Mouse (Mus musculus) MEL (cell line): ENCODE measurements around the gene Scgb1c1. TPM values are rescaled to one million over a fixed set of nuclear protein-coding genes. Genes with fewer than 3 reads are reported as not detected.

Experiments used
- DNase-seq: peaks from one replicate; pipeline ENCODE4 v3.0.0; 2011; ENCODE audit warnings: low read depth, low spot score
- H3K27ac ChIP-seq: 2 replicates; pipeline ENCODE4 v1.5.1; 2012; ENCODE audit warnings: low read depth, mild to moderate bottlenecking, control low read depth, low read length, moderate library complexity; ENCODE audit not compliant: control insufficient read depth
- H3K27me3 ChIP-seq, 2 experiments: fragments of 150-350 bp in 1 of 2; sonication (generic) in 1 of 2; 2 replicates each; pipeline ENCODE4 v1.6.1; 2012; ENCODE audit warnings: low read length in 2 of 2, mild to moderate bottlenecking in 2 of 2, improper control_type of control experiment in 1 of 2, moderate library complexity in 1 of 2; ENCODE audit not compliant: insufficient read depth in 2 of 2, control insufficient read depth in 1 of 2
- H3K36me3 ChIP-seq, 2 experiments: 2 replicates each; pipeline ENCODE4 v1.6.1; 2012 to 2014; ENCODE audit warnings: low read length in 2 of 2, improper control_type of control experiment in 1 of 2, inconsistent platforms in 1 of 2, mild to moderate bottlenecking in 1 of 2; ENCODE audit not compliant: insufficient read depth in 2 of 2, control insufficient read depth in 1 of 2
- H3K4me1 ChIP-seq, 2 experiments: fragments of 150-350 bp in 1 of 2; sonication (generic) in 1 of 2; 2 replicates each; pipeline ENCODE4 v1.6.1; 2012; ENCODE audit warnings: low read length in 2 of 2, improper control_type of control experiment in 1 of 2, mild to moderate bottlenecking in 1 of 2; ENCODE audit not compliant: insufficient read depth in 2 of 2, control insufficient read depth in 1 of 2
- H3K4me3 ChIP-seq, 2 experiments: fragments of 150-350 bp in 1 of 2; sonication (generic) in 1 of 2; 2 replicates each; pipeline ENCODE4 v1.5.1; 2012; ENCODE audit warnings: low read depth in 2 of 2, low read length in 2 of 2, mild to moderate bottlenecking in 2 of 2, moderate library complexity in 2 of 2, control low read depth in 1 of 2, improper control_type of control experiment in 1 of 2; ENCODE audit not compliant: control insufficient read depth in 1 of 2, insufficient read depth in 1 of 2
- H3K79me2 ChIP-seq: 2 replicates; pipeline ENCODE4 v1.6.1; 2012; ENCODE audit warnings: mild to moderate bottlenecking, low read length, moderate library complexity; ENCODE audit not compliant: control insufficient read depth, poor library complexity, insufficient read depth
- H3K9ac ChIP-seq: 2 replicates; pipeline ENCODE4 v1.6.1; 2012; ENCODE audit warnings: low read depth, mild to moderate bottlenecking, control low read depth, low read length, moderate library complexity; ENCODE audit not compliant: control insufficient read depth, poor library complexity, severe bottlenecking
- H3K9me3 ChIP-seq: fragments of 150-350 bp; sonication (generic); replicated peaks from 2 replicates; pipeline ENCODE4 v1.6.1; 2012; ENCODE audit warnings: mild to moderate bottlenecking, low read length, improper control_type of control experiment, moderate library complexity; ENCODE audit not compliant: insufficient read depth
- ELF1 ChIP-seq: IDR thresholded peaks from 2 replicates; pipeline ENCODE4 v1.6.1; 2014; ENCODE audit warnings: low read depth, mild to moderate bottlenecking, inconsistent platforms, low read length, improper control_type of control experiment, moderate library complexity
- GABPA ChIP-seq: IDR thresholded peaks from 2 replicates; pipeline ENCODE4 v1.6.1; 2012; ENCODE audit warnings: low read depth, mild to moderate bottlenecking, inconsistent platforms, low read length, improper control_type of control experiment, moderate library complexity
- HCFC1 ChIP-seq: IDR thresholded peaks from 2 replicates; pipeline ENCODE4 v1.6.1; 2012; ENCODE audit warnings: low read depth, mild to moderate bottlenecking, inconsistent platforms, low read length, improper control_type of control experiment, moderate library complexity
- MAFK ChIP-seq: IDR thresholded peaks from 2 replicates; pipeline ENCODE4 v1.6.1; 2011; ENCODE audit warnings: low read depth, mild to moderate bottlenecking, low read length, improper control_type of control experiment, borderline replicate concordance
- MAZ ChIP-seq: IDR thresholded peaks from 2 replicates; pipeline ENCODE4 v1.6.1; 2012; ENCODE audit warnings: low read depth, mild to moderate bottlenecking, inconsistent platforms, low read length, improper control_type of control experiment
- MEF2A ChIP-seq: IDR thresholded peaks from 2 replicates; pipeline ENCODE4 v1.6.1; 2014; ENCODE audit warnings: low read depth, mild to moderate bottlenecking, inconsistent platforms, low read length, improper control_type of control experiment; ENCODE audit not compliant: poor library complexity, insufficient replicate concordance, severe bottlenecking; ENCODE audit errors: extremely low read depth
- NELFE ChIP-seq: IDR thresholded peaks from 2 replicates; pipeline ENCODE4 v1.6.1; 2011; ENCODE audit warnings: low read depth, low read length, improper control_type of control experiment
- RCOR1 ChIP-seq: IDR thresholded peaks from 2 replicates; pipeline ENCODE4 v1.6.1; 2012; ENCODE audit warnings: low read depth, mild to moderate bottlenecking, inconsistent platforms, low read length, improper control_type of control experiment
- TBP ChIP-seq: IDR thresholded peaks from 2 replicates; pipeline ENCODE4 v1.8.0; 2011; ENCODE audit warnings: low read depth, low read length, improper control_type of control experiment
- TCF12 ChIP-seq: IDR thresholded peaks from 2 replicates; pipeline ENCODE4 v1.6.1; 2014; ENCODE audit warnings: low read depth, mild to moderate bottlenecking, inconsistent platforms, low read length, improper control_type of control experiment, moderate library complexity
- USF1 ChIP-seq: IDR thresholded peaks from 2 replicates; pipeline ENCODE4 v1.6.1; 2014; ENCODE audit warnings: low read depth, mild to moderate bottlenecking, inconsistent platforms, low read length, improper control_type of control experiment, moderate library complexity
- USF2 ChIP-seq, 2 experiments: IDR thresholded peaks; 2 replicates each; pipeline ENCODE4 v1.6.1; 2011 to 2012; ENCODE audit warnings: improper control_type of control experiment in 2 of 2, low read length in 2 of 2, borderline replicate concordance in 1 of 2, inconsistent platforms in 1 of 2, low read depth in 1 of 2, mild to moderate bottlenecking in 1 of 2; ENCODE audit not compliant: insufficient read depth in 1 of 2
- ZKSCAN1 ChIP-seq: IDR thresholded peaks from 2 replicates; pipeline ENCODE4 v1.6.1; 2012; ENCODE audit warnings: low read depth, mild to moderate bottlenecking, inconsistent platforms, low read length, improper control_type of control experiment, moderate library complexity
- ZNF384 ChIP-seq: IDR thresholded peaks from 2 replicates; pipeline ENCODE4 v1.6.1; 2012; ENCODE audit warnings: low read depth, mild to moderate bottlenecking, inconsistent platforms, low read length, improper control_type of control experiment
- polyA plus RNA-seq, 2 experiments: library from polyadenylated mRNA; stranded (reverse) in 1 of 2; unstranded in 1 of 2; fragments of >175 nt in 1 of 2; fragments of >200 nt in 1 of 2; gene quantifications; 2 replicates each; pipeline versions ENCODE4 v1.2.1 to v1.2.4; 2012; ENCODE audit warnings: low replicate concordance in 2 of 2, low read depth in 1 of 2; ENCODE audit not compliant: insufficient read length in 2 of 2, insufficient read depth in 1 of 2, missing spikeins in 1 of 2
- total RNA-seq: library from RNA; depleted of rRNA; stranded (reverse); fragments of 300-350 nt; gene quantifications from 2 replicates; pipeline ENCODE4 v1.2.3, GENCODE M21; 2012

Scgb1c1 gene
- total and polyA plus RNA-seq, 3 experiments: not detected

DNA sequence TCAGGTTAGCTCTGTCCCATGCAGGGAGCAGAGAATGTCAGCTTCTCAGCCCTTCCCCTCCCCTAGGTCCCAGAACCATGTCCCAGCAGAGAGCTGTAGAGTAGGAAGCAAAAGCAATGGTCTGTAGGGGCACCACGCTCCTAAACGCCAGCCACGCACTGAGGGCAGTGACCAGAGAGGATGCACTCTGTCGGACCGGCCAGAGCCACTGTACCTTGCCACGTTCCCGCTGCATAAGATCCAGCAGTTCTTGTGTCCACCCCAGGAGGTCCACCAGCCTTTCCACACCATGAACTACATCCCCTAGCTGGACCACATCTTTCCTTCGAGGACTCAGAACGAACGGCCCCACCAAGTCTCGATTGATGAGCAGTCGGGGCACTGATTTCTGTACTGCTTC is 19.4 kb downstream of the Scgb1c1 start:
- no peaks in the 10 kb centered on the region for H3K27me3 ChIP-seq
- H3K79me2 ChIP-seq: no peaks in the 10 kb centered on the region
- DNase-seq: no peak
- no peaks in the 10 kb centered on the region for H3K4me1 ChIP-seq
- TF ChIP-seq GABPA: no peak
- H3K36me3 ChIP-seq: peaks cover 0 to 3% of the 10 kb centered on the region in 2 experiments; a peak in 2 of 4 replicates
- no peak overlapping the region for H3K9ac ChIP-seq
- no peaks in the 10 kb centered on the region for H3K9me3 ChIP-seq
- no peak overlapping the region for H3K27ac ChIP-seq
- no peak overlapping the region for H3K4me3 ChIP-seq

DNA sequence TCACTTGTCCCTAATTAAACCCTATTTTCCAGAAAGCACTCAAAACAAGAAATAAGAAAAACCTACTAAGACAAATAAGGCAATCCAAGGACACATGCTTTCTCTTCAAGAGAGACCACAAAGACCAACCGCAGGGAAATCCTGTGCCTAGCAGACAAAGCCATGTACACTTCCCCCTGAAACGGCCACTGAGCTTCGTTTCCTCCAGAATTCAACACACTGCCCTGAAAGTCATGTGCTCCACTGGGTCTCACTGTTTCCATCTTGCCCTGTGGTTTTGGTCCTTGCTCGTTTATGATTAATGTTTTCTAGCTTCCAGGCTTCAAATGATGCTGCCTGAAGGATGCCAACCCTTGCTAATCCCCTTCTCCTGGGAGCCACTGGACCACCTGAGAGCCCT is 28.9 kb downstream of the Scgb1c1 start:
- H3K79me2 ChIP-seq: no peaks in the 10 kb centered on the region; the same call in 1 of the 2 replicates
- no peak for DNase-seq
- H3K27me3 ChIP-seq: no peaks in the 10 kb centered on the region
- H3K9me3 ChIP-seq: no peaks in the 10 kb centered on the region
- no peak for TF ChIP-seq NELFE
- TF ChIP-seq TCF12: no peak
- TF ChIP-seq MEF2A: no peak
- no peak for TF ChIP-seq MAFK
- no peak for TF ChIP-seq ZKSCAN1
- TF ChIP-seq GABPA: no peak
- TF ChIP-seq ZNF384: no peak
- TF ChIP-seq TBP: no peak
- TF ChIP-seq HCFC1: no peak
- no peak for TF ChIP-seq MAZ
- TF ChIP-seq USF2 (IDR thresholded peaks at IDR 0.05; ENCODE audit: borderline replicate concordance in 1 of 2, insufficient read depth in 1 of 2, low read depth in 1 of 2, low read length in 2 of 2): no peak
- no peak for TF ChIP-seq USF1
- no peak for TF ChIP-seq ELF1
- H3K9ac ChIP-seq: no peak overlapping the region
- H3K27ac ChIP-seq: no peak overlapping the region
- H3K4me3 ChIP-seq: no peak overlapping the region
- H3K36me3 ChIP-seq: peaks cover 0 to 4% of the 10 kb centered on the region in 2 experiments; a peak in 1 of 4 replicates
- H3K4me1 ChIP-seq: 0 out of 4 replicates have a peak, but pooled peaks cover 0 to 5% of the 10 kb centered on the region in 2 experiments

DNA sequence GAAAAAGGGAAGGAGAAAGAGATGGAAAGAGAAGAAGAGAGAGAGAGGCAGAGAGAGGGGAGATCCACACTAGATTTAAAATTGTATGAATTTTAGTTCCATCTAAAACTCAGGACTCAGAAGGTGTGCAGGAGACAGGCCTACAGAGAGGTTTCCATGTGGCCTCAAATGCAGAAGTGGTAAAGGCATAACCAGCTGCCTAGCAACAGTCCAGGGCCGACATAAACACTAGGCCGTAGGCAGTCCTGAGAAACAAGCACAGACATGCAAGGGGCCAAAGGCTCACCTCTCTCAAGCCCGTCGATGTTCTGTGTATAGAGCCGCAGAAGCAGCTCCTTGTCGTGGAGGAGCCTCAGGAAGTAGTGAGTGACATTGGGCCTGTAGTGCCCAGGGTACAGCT is 32.0 kb downstream of the Scgb1c1 start:
- Histone ChIP-seq H3K4me1 (peaks cover 0 to 10% of the 10 kb centered on the region in 2 experiments; a peak in 2 of 4 replicates), H3K79me2 (peaks cover 4% of the 10 kb centered on the region), H3K36me3 (peaks cover 0 to 11% of the 10 kb centered on the region in 2 experiments; a peak in 2 of 4 replicates), H3K27me3 (no peaks in the 10 kb centered on the region), H3K9ac (no peak overlapping the region), H3K9me3 (no peaks in the 10 kb centered on the region), H3K4me3 (no peak overlapping the region), H3K27ac (no peak overlapping the region)
- TF ChIP-seq ZKSCAN1: no peak
- no peak for TF ChIP-seq RCOR1
- DNase-seq: no peak
